Mouse (Mus musculus): Measurements from ENCODE around the gene Hat1. TPM values are rescaled to one million over a fixed set of nuclear protein-coding genes. Genes with fewer than 3 reads are reported as not detected.

Hat1 gene
- polyA plus RNA-seq (2012; rRNA removed), result 35.6 and 50.3 TPM in 2 replicates

GRCm38 (mm10) chr2:71388951-71389763 lies at the start of gene Hat1:
Gene Hat1 (plus strand): TSS chr2:71388958.
- peak; percentile 99 for DNase-seq (ENCODE audit: low read depth)
- TF ChIP-seq POLR2A (IDR thresholded peaks at IDR 0.05; ENCODE audit: borderline replicate concordance, extremely low read depth, insufficient read depth, insufficient read length, poor library complexity, severe bottlenecking) (peak; percentile 27; the same call in 1 of the 2 replicates), CTCF (IDR thresholded peaks at IDR 0.05; ENCODE audit: borderline replicate concordance, extremely low read depth, insufficient read depth, insufficient read length) (no peak)

- no peak for DNase-seq (ENCODE audit: low read depth)
- TF ChIP-seq POLR2A (IDR thresholded peaks at IDR 0.05; ENCODE audit: borderline replicate concordance, extremely low read depth, insufficient read depth, insufficient read length, poor library complexity, severe bottlenecking) (no peak), CTCF (IDR thresholded peaks at IDR 0.05; ENCODE audit: borderline replicate concordance, extremely low read depth, insufficient read depth, insufficient read length) (no peak)
These were observed 48.6 kb upstream of the Hat1 start for GRCm38 (mm10) chr2:71340126-71340525.

GRCm38 (mm10) chr2:71343884-71344640 lies 44.7 kb upstream of the Hat1 start:
- TF ChIP-seq POLR2A (IDR thresholded peaks at IDR 0.05; ENCODE audit: borderline replicate concordance, extremely low read depth, insufficient read depth, insufficient read length, poor library complexity, severe bottlenecking) (no peak), CTCF (IDR thresholded peaks at IDR 0.05; ENCODE audit: borderline replicate concordance, extremely low read depth, insufficient read depth, insufficient read length) (peak; percentile 26; the same call in 1 of the 2 replicates)
- no peak for DNase-seq (ENCODE audit: low read depth)

GRCm38 (mm10) chr2:71347160-71347559 lies 41.6 kb upstream of the Hat1 start:
- no peak for TF ChIP-seq POLR2A (IDR thresholded peaks at IDR 0.05; ENCODE audit: borderline replicate concordance, extremely low read depth, insufficient read depth, insufficient read length, poor library complexity, severe bottlenecking)
- TF ChIP-seq CTCF (IDR thresholded peaks at IDR 0.05; ENCODE audit: borderline replicate concordance, extremely low read depth, insufficient read depth, insufficient read length), result no peak
- no peak for DNase-seq (ENCODE audit: low read depth)

GRCm38 (mm10) chr2:71347732-71348490 lies 40.8 kb upstream of the Hat1 start:
- DNase-seq (ENCODE audit: low read depth), result no peak
- TF ChIP-seq CTCF (IDR thresholded peaks at IDR 0.05; ENCODE audit: borderline replicate concordance, extremely low read depth, insufficient read depth, insufficient read length), result no peak
- TF ChIP-seq POLR2A (IDR thresholded peaks at IDR 0.05; ENCODE audit: borderline replicate concordance, extremely low read depth, insufficient read depth, insufficient read length, poor library complexity, severe bottlenecking), result no peak

- TF ChIP-seq CTCF (IDR thresholded peaks at IDR 0.05; ENCODE audit: borderline replicate concordance, extremely low read depth, insufficient read depth, insufficient read length), result no peak
- TF ChIP-seq POLR2A (IDR thresholded peaks at IDR 0.05; ENCODE audit: borderline replicate concordance, extremely low read depth, insufficient read depth, insufficient read length, poor library complexity, severe bottlenecking), result no peak
- no peak for DNase-seq (ENCODE audit: low read depth)
These were observed 39.2 kb upstream of the Hat1 start for GRCm38 (mm10) chr2:71349511-71349910.

- no peak for DNase-seq (ENCODE audit: low read depth)
- TF ChIP-seq CTCF (IDR thresholded peaks at IDR 0.05; ENCODE audit: borderline replicate concordance, extremely low read depth, insufficient read depth, insufficient read length) (no peak), POLR2A (IDR thresholded peaks at IDR 0.05; ENCODE audit: borderline replicate concordance, extremely low read depth, insufficient read depth, insufficient read length, poor library complexity, severe bottlenecking) (no peak)
These were observed 38.6 kb upstream of the Hat1 start for GRCm38 (mm10) chr2:71350181-71350580.

- DNase-seq (ENCODE audit: low read depth), result no peak
- TF ChIP-seq CTCF (IDR thresholded peaks at IDR 0.05; ENCODE audit: borderline replicate concordance, extremely low read depth, insufficient read depth, insufficient read length), result no peak
- TF ChIP-seq POLR2A (IDR thresholded peaks at IDR 0.05; ENCODE audit: borderline replicate concordance, extremely low read depth, insufficient read depth, insufficient read length, poor library complexity, severe bottlenecking), result no peak
These were observed 37.6 kb upstream of the Hat1 start for GRCm38 (mm10) chr2:71350904-71351726.

GRCm38 (mm10) chr2:71351727-71351987 lies 37.1 kb upstream of the Hat1 start:
- DNase-seq (ENCODE audit: low read depth), result no peak
- TF ChIP-seq CTCF (IDR thresholded peaks at IDR 0.05; ENCODE audit: borderline replicate concordance, extremely low read depth, insufficient read depth, insufficient read length) (no peak), POLR2A (IDR thresholded peaks at IDR 0.05; ENCODE audit: borderline replicate concordance, extremely low read depth, insufficient read depth, insufficient read length, poor library complexity, severe bottlenecking) (no peak)

- TF ChIP-seq CTCF (IDR thresholded peaks at IDR 0.05; ENCODE audit: borderline replicate concordance, extremely low read depth, insufficient read depth, insufficient read length) (no peak), POLR2A (IDR thresholded peaks at IDR 0.05; ENCODE audit: borderline replicate concordance, extremely low read depth, insufficient read depth, insufficient read length, poor library complexity, severe bottlenecking) (no peak)
These were observed 35.3 kb upstream of the Hat1 start for GRCm38 (mm10) chr2:71353306-71354054.

More at GRCm38 (mm10) chr2:71353306-71354054, 35.3 kb upstream of the Hat1 start:
- no peak for DNase-seq (ENCODE audit: low read depth)

Measured in brain, embryonic 14.5 days (tissue).